Mouse (Mus musculus): ENCODE results near the gene Ddah1.
"Not testable (repeated sequence)": the region's sequence is repeated elsewhere in the genome, so short reads cannot be mapped to it uniquely, and the experiment has no call there.

The Ddah1 gene

GRCm38 (mm10) chr3:145864033-145864712, 105.7 kb downstream of the Ddah1 start:
- no peak for DNase-seq (ENCODE audit: low read depth)

- DNase-seq (ENCODE audit: low read depth): no peak
These were observed 106.3 kb downstream of the Ddah1 start for GRCm38 (mm10) chr3:145864713-145865233.

GRCm38 (mm10) chr3:145872680-145873079, 114.2 kb downstream of the Ddah1 start:
- DNase-seq (ENCODE audit: low read depth): no peak

DNA sequence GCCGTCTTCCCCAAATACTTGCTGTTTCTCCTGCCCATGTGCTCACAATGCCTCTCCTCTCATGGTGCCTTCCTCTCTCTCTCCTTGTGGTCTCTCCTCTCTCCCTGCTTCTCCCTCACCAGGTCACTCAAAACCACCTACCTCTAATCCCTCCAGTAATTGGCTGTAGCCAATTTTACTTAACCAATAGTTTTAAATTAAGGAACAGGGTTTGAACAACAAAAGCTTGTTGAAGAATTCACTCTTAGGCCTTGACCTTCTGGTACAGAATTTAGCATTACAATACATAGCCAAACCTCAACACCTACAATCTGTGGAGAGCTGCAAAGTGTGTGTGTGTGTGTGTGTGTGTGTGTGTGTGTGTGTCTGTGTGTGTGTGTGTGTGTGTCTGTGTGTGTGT, 114.8 kb downstream of the Ddah1 start:
- DNase-seq (ENCODE audit: low read depth): no peak

GRCm38 (mm10) chr3:145874126-145874525, 115.7 kb downstream of the Ddah1 start:
- DNase-seq (ENCODE audit: low read depth): no peak

DNA sequence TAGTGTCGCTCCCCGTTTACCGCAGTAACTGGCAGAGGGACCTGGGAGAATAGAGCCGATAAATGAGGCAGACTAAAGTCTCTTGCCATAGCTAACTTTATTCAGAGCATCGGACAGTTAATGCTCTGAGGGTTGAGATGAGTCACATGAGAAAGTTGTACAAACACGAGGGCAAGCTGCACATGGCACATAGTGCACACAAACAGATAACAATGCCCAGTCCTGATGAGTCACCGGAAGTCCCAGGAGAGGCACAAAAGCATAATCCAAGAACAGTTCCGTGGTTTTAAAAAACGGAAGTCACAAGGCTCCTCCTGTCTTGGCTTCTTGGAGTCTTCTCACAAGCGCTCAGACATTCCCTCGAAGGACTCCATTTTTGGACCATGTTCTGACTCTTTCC, 117.6 kb downstream of the Ddah1 start:
- no peak for DNase-seq (ENCODE audit: low read depth)

DNA sequence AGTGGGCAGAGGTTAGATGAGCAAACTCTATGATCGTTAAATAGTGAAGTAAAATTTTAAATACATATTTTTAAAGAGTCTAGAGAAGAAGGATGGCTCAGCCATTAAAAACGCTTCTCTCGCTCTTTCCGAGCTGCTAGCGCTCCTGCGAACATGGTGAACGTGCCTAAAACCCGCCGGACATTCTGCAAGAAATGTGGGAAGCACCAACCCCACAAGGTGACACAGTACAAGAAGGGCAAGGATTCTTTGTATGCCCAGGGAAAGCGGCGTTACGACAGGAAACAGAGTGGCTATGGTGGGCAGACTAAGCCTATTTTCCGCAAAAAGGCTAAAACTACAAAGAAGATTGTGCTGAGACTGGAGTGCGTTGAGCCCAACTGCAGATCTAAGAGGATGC, 120.4 kb downstream of the Ddah1 start:
- not testable (repeated sequence) for DNase-seq (ENCODE audit: low read depth)

DNA sequence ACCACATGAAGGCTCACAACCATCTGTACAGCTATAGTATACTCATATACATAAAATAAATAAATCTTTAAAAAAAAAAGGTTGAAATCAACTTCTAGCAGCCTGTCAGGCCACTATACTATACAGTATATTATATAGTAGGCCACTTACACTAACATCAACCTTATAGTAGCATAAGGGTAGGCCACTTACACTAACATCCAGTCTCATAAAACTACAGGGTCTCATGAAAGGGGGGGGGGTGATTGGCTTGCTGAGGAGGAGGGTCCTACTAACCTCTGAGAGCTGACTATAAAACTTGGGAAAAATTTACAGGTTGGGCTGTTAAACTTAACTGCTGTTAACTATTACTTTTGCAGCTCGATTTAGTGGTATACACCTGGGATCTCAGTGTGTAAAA, 121.9 kb downstream of the Ddah1 start:
- no peak for DNase-seq (ENCODE audit: low read depth)

- DNase-seq (ENCODE audit: low read depth): no peak
These were observed 123.8 kb downstream of the Ddah1 start for GRCm38 (mm10) chr3:145882076-145882874.

GRCm38 (mm10) chr3:145883233-145883632, 124.8 kb downstream of the Ddah1 start:
- no peak for DNase-seq (ENCODE audit: low read depth)

GRCm38 (mm10) chr3:145885376-145885775, 126.9 kb downstream of the Ddah1 start:
- peak; percentile 91 for DNase-seq (ENCODE audit: low read depth)

DNA sequence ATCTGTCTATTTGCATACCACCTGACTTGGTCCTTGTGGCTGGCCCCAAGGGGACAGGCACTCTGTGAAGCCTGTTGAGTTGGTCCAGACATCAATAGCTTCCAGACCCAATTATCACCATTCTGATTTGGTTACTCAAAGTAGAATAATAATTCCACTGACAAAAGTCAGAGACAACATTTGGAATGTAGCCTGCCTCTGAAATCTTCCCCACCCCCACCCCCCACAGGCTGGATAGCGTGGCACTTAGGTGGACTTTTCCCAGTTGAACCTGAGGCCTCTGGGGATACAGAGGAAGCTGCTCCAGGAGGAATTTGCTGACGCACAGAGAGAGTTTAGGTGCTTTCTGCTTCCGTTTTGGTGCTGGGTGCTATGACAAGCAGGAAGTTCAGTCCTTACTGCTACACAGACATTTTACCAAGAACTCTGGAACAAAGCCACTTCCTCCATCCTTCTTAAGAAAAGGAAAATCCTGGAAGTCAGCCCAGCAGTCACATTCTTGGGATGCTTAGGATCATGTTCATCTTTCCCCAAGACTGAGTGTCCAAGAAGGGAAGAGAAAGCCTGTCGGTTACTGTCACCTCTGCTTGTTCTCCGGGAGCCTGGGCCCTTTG, 127.5 kb downstream of the Ddah1 start:
- DNase-seq (ENCODE audit: low read depth): no peak

- no peak for DNase-seq (ENCODE audit: low read depth)
These were observed 129.0 kb downstream of the Ddah1 start for GRCm38 (mm10) chr3:145887430-145887971.

- no peak for DNase-seq (ENCODE audit: low read depth)
These were observed 132.1 kb downstream of the Ddah1 start for GRCm38 (mm10) chr3:145890346-145891132.

- DNase-seq (ENCODE audit: low read depth): peak; percentile 78
These were observed 134.0 kb downstream of the Ddah1 start for GRCm38 (mm10) chr3:145892451-145892850.

DNA sequence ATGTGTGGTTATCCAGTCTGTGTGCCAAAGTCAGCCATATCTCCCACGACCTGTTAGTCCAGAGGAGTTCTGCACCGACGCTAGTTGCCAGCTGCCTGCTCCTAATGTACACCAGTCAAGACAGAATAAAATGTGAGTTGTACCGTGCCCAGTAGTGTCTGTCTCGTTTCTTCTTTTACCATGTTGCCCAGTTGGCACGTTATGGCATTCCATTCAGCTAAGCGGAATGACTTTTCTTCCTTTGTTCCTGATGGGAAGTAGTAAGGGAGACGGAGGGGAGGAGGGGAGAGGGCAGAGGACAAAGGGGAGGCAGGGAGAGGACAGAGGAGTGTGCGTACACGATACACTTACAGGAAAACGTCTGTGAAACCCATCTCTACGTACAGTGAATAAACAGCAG, 135.7 kb downstream of the Ddah1 start:
- DNase-seq (ENCODE audit: low read depth): no peak

DNA sequence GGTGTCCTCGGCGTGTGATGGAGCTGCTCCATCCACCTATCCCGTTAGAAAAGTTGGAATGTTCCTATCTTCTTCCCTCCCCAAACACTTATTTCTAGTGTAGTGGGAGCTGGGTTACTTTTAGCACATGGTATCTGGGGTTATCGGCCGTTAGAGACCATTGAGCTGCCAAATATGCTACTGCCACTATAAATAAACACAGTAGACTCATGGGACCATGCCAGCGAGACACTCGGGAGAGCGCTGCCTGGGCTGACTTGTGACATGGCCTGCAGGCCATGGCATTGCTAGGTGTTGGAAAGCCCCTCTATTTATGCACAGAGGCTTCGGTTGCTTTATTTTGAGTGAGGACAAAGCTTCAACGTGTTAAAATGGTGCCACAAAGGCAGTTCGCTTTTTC, 139.3 kb downstream of the Ddah1 start:
- no peak for DNase-seq (ENCODE audit: low read depth)

GRCm38 (mm10) chr3:145899832-145900231, 141.4 kb downstream of the Ddah1 start:
- no peak for DNase-seq (ENCODE audit: low read depth)

DNA sequence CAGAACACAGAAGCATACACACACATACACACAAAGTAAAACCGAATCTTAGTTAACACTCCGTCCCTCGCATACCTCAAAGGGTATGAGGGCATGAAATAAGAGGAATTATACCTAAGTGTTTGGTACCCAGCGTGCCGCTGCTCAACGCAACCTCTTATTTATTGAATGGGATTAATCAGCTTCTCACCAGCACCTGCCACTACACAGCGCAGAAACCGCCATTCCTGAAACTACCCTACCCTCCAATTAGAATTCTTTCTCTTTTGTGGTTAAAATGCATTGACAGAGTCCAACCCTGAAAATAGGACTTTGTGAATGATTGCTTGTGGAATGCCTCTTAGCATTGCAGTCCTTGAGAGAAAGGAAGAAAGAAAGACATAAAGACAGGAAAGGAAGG, 145.1 kb downstream of the Ddah1 start:
- no peak for DNase-seq (ENCODE audit: low read depth)

GRCm38 (mm10) chr3:145904850-145905776, 146.6 kb downstream of the Ddah1 start:
- DNase-seq (ENCODE audit: low read depth): no peak

GRCm38 (mm10) chr3:145906582-145906981, 148.1 kb downstream of the Ddah1 start:
- no peak for DNase-seq (ENCODE audit: low read depth)
